Mouse (Mus musculus) lung, adult 2 months (tissue): ENCODE measurements at regions not wholly inside any gene's neighbourhood (a gene's known extent, or its start where the extent isn't known, plus 50 kb on each side); places are given as distances from the start of the nearest gene placed in this dataset.

Experiments
- CTCF ChIP-seq: fragments of 200-500 bp; IDR thresholded peaks from 2 replicates; pipeline ENCODE4 v1.5.1; 2011; ENCODE audit warnings: mild to moderate bottlenecking, low read length, control low read depth; ENCODE audit not compliant: insufficient read depth
- POLR2A ChIP-seq: fragments of 200-500 bp; IDR thresholded peaks from 2 replicates; pipeline ENCODE4 v1.6.1; 2011; ENCODE audit warnings: low read depth, mild to moderate bottlenecking, control low read depth, low read length, borderline replicate concordance; ENCODE audit errors: extremely low read depth

- TF ChIP-seq CTCF (no peak), POLR2A (no peak)
Measured at GRCm38 (mm10) chr7:137745991-137746390, 308.6 kb downstream of the Glrx3 start.
